Mouse (Mus musculus): ENCODE results near the gene Cpne2.

DNA sequence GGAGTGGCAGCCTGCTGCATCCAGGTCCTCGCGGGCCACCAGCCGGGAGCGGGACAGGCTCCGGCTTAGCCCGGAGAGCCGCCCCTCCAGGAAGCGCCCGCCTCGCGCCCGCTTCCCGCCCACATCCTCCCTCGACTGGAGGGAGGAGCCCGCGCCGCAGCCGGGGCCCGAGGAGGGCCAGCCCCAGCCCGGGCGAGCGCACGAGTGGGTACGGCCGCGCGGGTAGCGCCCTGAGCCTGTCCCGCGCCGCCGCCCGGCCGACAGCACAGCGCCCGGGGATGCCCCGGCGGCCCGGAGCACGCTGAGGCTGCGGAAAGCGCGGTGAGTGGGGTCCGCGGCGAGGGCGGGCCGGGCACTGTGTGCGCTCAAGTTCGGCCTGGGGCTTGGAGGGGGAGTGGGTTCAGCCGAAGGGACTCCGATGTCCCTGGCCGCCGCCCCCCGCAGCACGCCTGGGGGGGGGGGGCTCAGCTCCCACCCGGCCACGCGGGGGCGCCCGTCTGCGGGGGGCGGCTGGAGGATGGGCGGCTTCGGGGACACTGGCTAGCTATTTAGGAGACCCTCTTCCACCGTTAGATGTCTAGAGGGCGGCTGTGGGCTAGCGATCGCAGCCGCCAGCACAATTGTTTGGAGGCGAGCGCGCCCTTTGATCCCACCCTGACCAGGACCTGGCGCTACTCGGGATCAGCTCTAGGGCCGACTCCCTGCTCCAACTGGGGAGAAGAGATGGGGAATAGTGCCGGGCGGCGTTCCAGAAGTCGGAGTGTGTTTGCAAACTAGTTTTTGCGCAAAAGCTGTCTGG lies at the start of gene Cpne2:
- TF ChIP-seq CTCF (conservative IDR thresholded peaks at IDR 0.05; ENCODE audit: low read length) (no peak), NANOG (IDR thresholded peaks at IDR 0.05; ENCODE audit: borderline replicate concordance, low read length) (no peak)

All from E14TG2a.4 (cell line).